Mouse (Mus musculus): ENCODE measurements around the gene Vrk2.

- TF ChIP-seq POLR2A (IDR thresholded peaks at IDR 0.05; ENCODE audit: extremely low read depth, insufficient read depth, low read length) (no peak), CTCF (IDR thresholded peaks at IDR 0.05; ENCODE audit: extremely low read depth, insufficient read depth, low read length) (no peak)
These were observed 1.3 kb downstream of the Vrk2 start for GRCm38 (mm10) chr11:26592395-26593053.
